Mouse (Mus musculus) left cerebral cortex, adult 2 months (tissue): ENCODE results near the gene Elavl4. TPM values are rescaled to one million over a fixed set of nuclear protein-coding genes. Genes with fewer than 3 reads are reported as not detected.

Experiments
- DNase-seq, 2 experiments: peaks; one replicate each; pipeline ENCODE4 v3.0.0; 2021 to 2022; ENCODE audit warnings: low spot score in 2 of 2, mixed read lengths in 1 of 2; ENCODE audit errors: extremely low spot score in 1 of 2
- H3K27ac ChIP-seq: fragments of 200-600 bp; 2 replicates; pipeline ENCODE4 v1.8.1; 2022
- H3K4me3 ChIP-seq: fragments of 200-600 bp; 2 replicates; pipeline ENCODE4 v1.8.1; 2022
- CTCF ChIP-seq: fragments of 200-600 bp; IDR thresholded peaks from 2 replicates; pipeline ENCODE4 v1.8.1; 2022; ENCODE audit warnings: antibody characterized with exemption, mild to moderate bottlenecking, moderate library complexity
- intact Hi-C: fragments of 180-260 bp; cut with DNase I; formaldehyde crosslinking; loops from one replicate; pipeline ENCODE4 v1.15.1; 2025
- total RNA-seq, 2 experiments: library from RNA; stranded (reverse); gene quantifications; 2 replicates each; pipeline ENCODE4 v1.2.3; 2021

Gene Elavl4
- total RNA-seq, 2 experiments from 2014 or later, result 95.9 to 117 TPM

DNA sequence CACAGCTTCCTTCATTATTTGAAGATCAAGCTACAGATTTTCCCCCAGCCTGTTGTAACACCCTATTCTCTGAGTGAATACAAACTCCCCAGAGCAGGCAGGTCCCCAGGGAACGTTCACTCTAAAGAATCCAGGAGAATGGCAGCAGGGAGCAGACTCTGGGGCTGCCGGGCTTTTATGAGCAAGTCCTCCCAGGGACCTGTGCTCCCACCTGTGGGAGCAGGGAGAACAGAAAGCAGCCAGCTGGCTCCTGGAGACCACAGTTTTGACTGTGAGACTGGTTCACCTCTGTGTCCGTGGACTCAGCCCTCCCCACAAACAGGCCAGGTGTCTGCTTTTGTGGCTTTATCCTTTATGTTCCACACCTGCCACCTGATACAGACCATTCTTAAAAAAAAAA is 134.2 kb downstream of the Elavl4 start:
- no peak for DNase-seq
- no peak for TF ChIP-seq CTCF
- intact Hi-C loops, result loop anchor here (5.0 to 10.0 kb wide), 2 partner anchors 70 to 797 kb away; no protein-coding TSS in a partner anchor

DNA sequence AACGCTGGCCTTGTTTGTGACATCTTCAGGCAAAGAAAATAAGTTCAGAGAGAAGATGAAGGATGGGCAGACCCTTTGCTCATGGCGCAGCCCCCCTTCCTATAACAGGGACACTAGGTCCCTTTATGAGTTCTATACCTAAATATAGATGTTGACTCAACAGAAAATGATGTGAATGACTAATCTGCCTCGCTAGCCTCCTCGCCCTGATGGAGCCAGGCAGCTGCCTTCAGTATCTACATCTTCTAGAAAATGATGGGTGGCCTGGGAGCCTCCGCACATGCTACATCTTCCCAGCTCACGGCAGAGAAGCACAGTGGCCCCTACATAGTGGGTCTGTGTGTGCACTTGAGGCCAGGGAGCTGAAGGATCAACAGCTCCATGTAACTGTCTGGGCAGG is 137.2 kb downstream of the Elavl4 start:
- intact Hi-C loops, result loop anchor here (10.0 kb wide), 1 partner anchor 800 kb away; no protein-coding TSS in a partner anchor
- Histone ChIP-seq H3K4me3 (no peak overlapping the region), H3K27ac (peak overlapping the region; percentile 72)
- no peak for DNase-seq
- no peak for TF ChIP-seq CTCF

More for the DNA sequence above, 134.2 kb downstream of the Elavl4 start:
- Histone ChIP-seq H3K4me3 (no peak overlapping the region), H3K27ac (peak overlapping the region; percentile 13; the same call in 1 of the 2 replicates)

DNA sequence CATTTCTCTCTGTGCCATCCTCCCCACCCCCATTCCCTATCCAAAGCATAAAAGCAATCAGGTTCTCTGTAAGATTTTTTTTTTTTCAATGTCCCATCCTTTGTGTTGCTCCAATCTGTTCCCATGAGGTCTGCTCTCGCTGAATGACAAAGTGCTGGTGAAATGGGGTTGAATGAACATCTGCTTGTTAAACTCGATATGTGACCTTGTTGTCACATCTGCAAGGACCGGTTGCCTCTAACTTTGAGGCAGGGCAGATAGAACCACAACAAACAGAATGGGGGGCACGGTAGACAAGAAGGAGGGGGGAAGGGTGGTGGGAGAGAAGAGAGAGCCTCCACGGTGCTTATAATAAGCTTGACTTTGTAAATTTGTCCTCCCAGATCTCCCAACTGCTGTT is 138.0 kb downstream of the Elavl4 start:
- no peak for DNase-seq
- peak overlapping the region; percentile 72 for H3K27ac ChIP-seq
- no peak for TF ChIP-seq CTCF
- intact Hi-C loops, result loop anchor here (10.0 kb wide), 1 partner anchor 801 kb away; no protein-coding TSS in a partner anchor
- no peak overlapping the region for H3K4me3 ChIP-seq

DNA sequence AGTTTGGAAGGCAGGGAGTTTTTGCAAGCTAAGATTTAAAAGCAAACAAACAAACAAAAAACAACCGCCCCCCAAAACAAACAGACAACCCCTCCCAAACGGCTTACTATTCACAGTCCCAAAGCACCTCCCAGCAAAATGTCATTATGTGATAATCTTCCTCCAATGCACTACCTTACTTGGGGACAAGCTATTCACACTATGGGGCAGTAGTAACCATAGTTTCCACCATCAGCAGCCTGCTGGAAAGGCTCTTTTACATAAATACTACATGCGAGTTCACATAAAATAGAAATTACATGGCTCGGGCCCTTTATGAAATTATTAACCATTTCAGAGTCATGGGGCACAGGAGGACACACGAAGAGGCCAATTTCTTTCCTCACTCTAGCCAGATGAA is 141.5 kb downstream of the Elavl4 start:
- Histone ChIP-seq H3K27ac (no peak overlapping the region), H3K4me3 (no peak overlapping the region)
- no peak for DNase-seq
- intact Hi-C loops, result loop anchor here (10.0 kb wide), 1 partner anchor 805 kb away; no protein-coding TSS in a partner anchor
- no peak for TF ChIP-seq CTCF

DNA sequence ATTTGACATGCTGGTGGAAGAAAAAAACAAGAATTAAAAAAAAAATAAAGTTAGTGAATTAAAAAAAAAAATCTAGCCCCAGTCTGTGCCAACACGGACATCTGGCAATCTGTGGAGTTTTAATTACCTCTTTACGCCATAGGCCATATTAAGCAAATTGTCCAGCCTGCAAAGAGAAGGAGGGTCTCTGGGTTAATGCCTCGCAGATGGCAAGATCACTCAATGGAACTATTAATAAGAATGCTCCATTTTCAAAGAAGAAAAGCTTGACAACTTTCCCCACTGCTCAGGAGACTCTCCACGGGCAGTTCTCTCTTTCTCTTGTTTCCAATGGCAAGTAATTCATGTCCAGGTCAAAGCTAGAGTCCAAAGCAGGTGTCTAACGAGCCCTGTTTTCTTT is 142.1 kb downstream of the Elavl4 start:
- Histone ChIP-seq H3K4me3 (no peak overlapping the region), H3K27ac (no peak overlapping the region)
- no peak for DNase-seq
- no peak for TF ChIP-seq CTCF
- intact Hi-C loops, result loop anchor here (10.0 kb wide), 1 partner anchor 805 kb away; no protein-coding TSS in a partner anchor

DNA sequence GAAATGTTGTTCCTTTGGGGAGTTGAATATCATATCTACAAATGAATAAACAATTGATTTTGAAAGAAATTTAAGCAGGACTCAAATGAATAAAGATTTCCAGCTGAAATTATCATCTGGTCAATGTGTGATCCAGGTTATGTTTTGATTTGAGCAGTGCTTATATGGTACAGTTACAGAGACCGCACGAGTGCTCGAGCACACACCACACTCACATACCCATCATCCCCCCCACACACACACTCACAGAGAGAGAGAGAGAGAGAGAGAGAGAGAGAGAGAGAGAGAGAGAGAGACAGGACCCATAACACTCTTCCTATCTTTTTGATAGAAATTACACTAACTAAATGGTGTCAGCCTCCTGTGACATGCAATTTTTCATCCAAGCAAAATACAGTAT is 150.0 kb downstream of the Elavl4 start:
- TF ChIP-seq CTCF, result no peak
- DNase-seq, result no peak
- Histone ChIP-seq H3K4me3 (no peak overlapping the region), H3K27ac (no peak overlapping the region; the same call in 1 of the 2 replicates)
- intact Hi-C loops, result no loop called here

DNA sequence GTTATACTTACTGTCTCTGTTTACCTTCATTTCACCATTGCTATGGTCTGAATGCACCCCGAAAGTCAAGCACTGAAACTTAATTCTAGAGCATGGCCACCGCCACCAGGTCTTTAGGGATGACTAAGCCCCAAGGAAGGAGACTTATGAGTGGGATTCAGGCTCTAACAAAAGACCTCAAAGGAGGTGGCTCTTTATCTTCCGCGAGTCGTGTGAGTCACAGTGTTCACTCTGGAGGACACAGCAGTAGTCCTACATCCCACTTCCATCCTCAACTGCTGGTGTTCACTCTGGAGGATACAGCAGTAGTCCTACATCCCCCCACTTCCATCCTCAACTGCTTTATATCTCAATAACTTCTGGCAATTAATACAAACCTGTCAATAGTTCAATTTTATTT is 151.8 kb downstream of the Elavl4 start:
- no peak overlapping the region for H3K27ac ChIP-seq
- intact Hi-C loops, result no loop called here

DNA sequence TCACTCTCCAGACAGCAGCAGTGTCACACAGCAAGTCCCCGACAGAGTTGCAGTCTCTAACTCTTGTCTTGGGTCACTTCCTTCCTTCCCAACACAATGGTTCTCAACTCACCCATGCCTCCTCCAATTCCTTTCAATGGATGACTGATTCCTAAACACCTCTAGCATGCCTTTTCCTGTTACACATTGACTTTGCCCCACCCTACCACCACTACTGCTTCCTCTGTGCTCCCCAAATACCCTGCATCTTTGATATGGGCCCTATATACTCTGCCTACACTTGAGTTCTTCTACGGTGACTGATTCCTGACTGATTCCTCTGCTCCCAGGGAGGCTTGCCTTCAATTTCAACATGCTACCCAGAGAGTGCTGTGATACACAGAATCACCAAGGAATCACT is 153.1 kb downstream of the Elavl4 start:
- intact Hi-C loops, result no loop called here
- Histone ChIP-seq H3K27ac (no peak overlapping the region), H3K4me3 (no peak overlapping the region)
- no peak for TF ChIP-seq CTCF
- DNase-seq, result no peak

More for the DNA sequence above, 151.8 kb downstream of the Elavl4 start:
- no peak overlapping the region for H3K4me3 ChIP-seq
- no peak for TF ChIP-seq CTCF
- no peak for DNase-seq

DNA sequence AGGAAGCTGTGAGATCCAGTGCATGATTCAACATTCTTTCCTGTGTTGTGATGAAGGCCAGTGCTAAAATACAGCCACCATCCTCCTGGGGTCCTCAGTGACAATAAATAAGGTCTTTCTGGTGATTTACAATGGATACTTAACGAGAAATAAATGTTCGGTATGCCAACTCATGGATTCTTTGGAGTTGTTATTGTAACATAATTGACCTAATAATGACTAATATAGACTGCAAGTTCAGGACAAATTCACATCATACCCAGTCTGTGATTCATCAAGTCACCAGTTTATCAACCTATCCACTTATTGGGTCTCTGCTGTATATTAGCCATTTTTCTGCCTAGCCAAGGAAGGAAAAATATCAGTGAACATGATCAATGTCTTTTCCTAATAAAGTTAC is 174.4 kb downstream of the Elavl4 start:
- intact Hi-C loops, result no loop called here
- Histone ChIP-seq H3K27ac (no peak overlapping the region), H3K4me3 (no peak overlapping the region)
- TF ChIP-seq CTCF, result no peak
- DNase-seq, result no peak

DNA sequence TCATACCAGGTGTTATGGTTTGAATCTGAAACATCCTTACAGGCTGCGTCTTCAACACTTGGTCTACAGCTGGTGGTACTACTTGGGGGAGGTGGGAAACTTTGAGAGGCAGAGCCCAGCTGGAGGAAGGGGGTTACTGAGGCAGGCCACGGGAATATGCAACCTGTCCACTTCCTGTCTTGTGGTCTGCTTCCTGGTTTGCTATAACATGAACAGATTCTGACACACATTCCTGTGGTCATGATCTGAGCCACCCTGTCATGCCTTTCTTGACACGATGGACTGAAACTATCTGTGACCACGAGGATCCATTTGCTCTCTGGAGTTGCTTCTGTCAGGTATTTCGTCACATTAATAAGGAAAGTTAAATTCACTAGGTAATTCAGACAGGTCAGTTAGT is 179.7 kb downstream of the Elavl4 start:
- no peak for TF ChIP-seq CTCF
- no peak overlapping the region for H3K27ac ChIP-seq
- DNase-seq, result no peak
- intact Hi-C loops, result no loop called here
- no peak overlapping the region for H3K4me3 ChIP-seq

DNA sequence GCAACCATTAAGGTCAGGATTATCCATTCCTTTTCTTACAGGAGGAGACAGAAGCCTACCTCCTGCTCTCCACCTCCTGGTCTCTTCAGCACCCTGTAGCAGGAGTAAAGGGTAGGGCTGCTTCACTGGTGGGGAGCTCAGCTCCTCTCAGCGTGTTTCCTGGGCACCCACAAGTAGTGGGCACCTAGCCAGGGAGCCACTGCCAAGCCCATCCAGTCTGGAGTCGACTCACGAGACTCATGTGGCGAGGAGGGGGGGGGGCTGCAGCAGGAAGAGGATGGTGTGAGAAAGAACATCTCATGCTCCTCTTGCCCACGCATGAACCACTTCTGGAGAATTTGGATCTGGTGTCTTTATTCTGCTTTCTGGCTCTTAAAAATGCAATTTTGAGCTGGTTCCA is 186.5 kb downstream of the Elavl4 start:
- DNase-seq, result peak; percentile 36 to 61
- no peak for TF ChIP-seq CTCF
- intact Hi-C loops, result no loop called here
- Histone ChIP-seq H3K4me3 (no peak overlapping the region), H3K27ac (peak overlapping the region; percentile 48; the same call in 1 of the 2 replicates)

DNA sequence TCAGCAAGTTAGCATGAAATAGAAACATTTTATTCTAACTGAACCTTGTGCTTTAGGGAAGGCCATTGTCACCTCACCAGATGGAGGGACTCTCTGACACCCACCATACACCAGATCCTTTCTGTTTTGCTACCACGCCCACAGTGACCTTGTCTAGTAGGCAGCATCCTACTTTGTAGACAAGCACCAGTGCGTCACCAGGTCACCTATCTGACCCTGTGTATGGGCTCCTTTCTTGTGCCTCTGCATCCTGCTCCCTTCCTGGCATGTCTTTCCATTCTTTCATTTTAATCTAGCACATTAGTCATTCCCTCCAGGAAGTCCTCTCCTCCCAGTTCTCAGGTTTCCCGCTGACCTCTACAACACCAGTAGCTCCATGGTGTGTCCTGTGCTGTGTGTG is 190.1 kb downstream of the Elavl4 start:
- H3K4me3 ChIP-seq, result no peak overlapping the region
- intact Hi-C loops, result no loop called here
- no peak overlapping the region for H3K27ac ChIP-seq
- DNase-seq, result no peak
- no peak for TF ChIP-seq CTCF

DNA sequence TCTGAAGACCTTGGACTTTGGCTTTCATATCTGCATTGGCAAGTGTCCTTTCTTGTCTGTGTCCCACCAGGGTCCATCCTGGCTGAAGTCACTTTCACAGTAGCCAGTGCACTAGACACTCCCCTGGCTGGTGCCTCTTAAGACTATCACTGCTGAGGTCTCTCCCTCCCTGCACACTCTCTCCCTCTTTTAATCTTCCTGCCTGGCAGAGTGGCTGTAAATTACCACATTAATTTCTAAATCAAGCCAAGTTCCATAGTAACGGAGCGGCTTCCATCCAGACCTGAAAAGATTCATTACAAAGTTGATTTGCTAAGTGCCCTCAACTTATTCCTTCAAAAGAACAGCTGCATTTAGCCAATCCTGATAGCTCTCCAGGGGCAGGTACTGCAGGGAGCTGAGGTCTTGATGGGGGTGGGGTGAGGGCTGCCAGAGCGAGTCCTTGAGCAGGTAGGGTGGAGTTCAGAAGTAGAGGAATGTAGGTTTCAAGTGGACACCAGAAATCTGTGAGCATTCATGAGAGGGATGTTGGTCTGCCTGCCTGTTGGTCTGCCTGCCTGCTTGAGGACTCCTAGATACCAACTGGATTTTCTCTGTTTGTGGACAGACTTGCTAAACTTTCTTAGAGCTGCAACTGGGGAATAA is 194.1 kb downstream of the Elavl4 start:
- Histone ChIP-seq H3K27ac (no peak overlapping the region), H3K4me3 (no peak overlapping the region)
- TF ChIP-seq CTCF, result no peak
- intact Hi-C loops, result no loop called here
- DNase-seq, result no peak
